Mouse (Mus musculus): Measurements from ENCODE around the gene Rnase4. TPM values are rescaled to one million over a fixed set of nuclear protein-coding genes. Genes with fewer than 3 reads are reported as not detected.

The Rnase4 gene
- polyA plus RNA-seq, 1 experiment from 2014 or later, result 10.0 TPM

DNA sequence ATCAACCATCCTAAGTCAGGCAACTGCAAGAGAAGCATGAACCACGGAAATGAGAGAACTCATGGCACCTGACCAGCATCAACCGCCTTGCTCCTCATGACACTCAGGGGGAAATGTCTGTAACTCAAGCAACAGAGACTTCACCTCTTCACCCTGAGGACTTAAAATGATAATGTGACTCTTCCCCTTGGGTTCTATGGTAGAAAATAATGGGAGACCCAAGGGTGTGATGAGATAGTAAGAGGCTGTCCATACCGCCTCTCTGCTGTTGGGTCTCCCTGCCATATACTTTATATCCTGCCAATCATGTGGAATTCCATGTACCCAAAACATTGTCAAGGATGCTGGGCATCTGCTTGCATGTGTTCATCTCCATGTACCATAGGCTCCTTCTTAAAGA is 16.5 kb upstream of the Rnase4 start, which contains the start of gene Olfr750:
Gene Olfr750, minus strand, starts transcription at position 101 of the 400 bp plus-strand sequence.
- Histone ChIP-seq H3K36me3 (no peaks in the 10 kb centered on the region), H3K27ac (replicated peaks) (no peak within 1 kb of the TSS), H3K27me3 (no peaks in the 10 kb centered on the region), H3K9ac (replicated peaks) (no peak within 1 kb of the TSS), H3K4me2 (replicated peaks) (no peak within 1 kb of the TSS), H3K9me3 (no peaks in the 10 kb centered on the region), H3K4me1 (no peaks in the 10 kb centered on the region), H3K4me3 (no peak within 1 kb of the TSS)
- 89% methylated on average over 3 of the region's 3 CpGs for WGBS
- ATAC-seq (replicated peaks), result no peak

DNA sequence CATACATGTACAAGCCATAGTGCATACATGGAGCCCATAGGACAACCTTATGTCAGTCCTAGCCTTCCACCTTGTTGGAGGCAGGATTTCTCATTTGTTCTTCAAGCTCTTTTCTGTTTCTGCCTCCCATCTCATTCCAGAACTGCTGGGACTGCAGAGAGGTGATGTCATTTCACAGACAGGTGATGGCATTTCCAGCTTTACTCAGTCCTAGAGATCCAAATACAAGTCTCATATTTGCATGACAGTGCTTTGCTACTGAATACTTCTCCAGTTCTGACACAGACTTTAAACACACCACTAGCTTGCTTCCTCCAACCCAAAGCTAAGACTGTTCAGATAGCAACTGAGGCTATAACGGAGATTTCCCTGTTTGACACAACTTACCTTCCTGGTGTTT is 11.7 kb upstream of the Rnase4 start:
- H3K36me3 ChIP-seq, result no peaks in the 10 kb centered on the region
- H3K4me2 ChIP-seq (replicated peaks), result no peak overlapping the region
- H3K27ac ChIP-seq (replicated peaks), result no peak overlapping the region
- no peak overlapping the region for H3K4me3 ChIP-seq
- H3K27me3 ChIP-seq, result peaks cover 7% of the 10 kb centered on the region; the same call in 1 of the 2 replicates
- no peaks in the 10 kb centered on the region for H3K9me3 ChIP-seq
- no peak overlapping the region for H3K9ac ChIP-seq (replicated peaks)
- 91% methylated on average over 1 of the region's 1 CpGs for WGBS
- ATAC-seq (replicated peaks), result no peak
- peaks cover 15% of the 10 kb centered on the region for H3K4me1 ChIP-seq

DNA sequence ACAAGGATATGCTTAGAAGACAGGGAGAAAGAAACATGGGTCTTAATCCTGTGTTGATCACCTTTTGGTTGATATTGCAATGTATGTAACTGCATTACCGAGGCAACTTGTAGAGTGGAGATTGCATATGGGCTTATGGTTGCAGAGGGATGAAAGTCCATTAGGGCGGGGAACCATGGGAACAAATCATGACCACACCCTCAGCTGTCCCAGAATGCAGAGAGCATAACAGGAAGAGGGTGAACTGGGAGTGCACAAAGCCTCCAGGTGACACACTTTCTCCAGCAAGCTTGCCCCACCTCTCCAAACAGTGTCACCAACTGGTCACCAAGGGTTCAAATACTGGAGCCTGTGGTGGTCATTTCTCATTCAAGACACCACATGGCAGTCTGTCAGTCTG is 9.8 kb upstream of the Rnase4 start:
- ATAC-seq (replicated peaks), result no peak
- no peaks in the 10 kb centered on the region for H3K36me3 ChIP-seq
- H3K4me1 ChIP-seq, result peaks cover 15% of the 10 kb centered on the region
- H3K4me3 ChIP-seq, result no peak overlapping the region
- no peak overlapping the region for H3K9ac ChIP-seq (replicated peaks)
- 84% methylated on average over 2 of the region's 2 CpGs for WGBS
- H3K4me2 ChIP-seq (replicated peaks), result no peak overlapping the region
- no peak overlapping the region for H3K27ac ChIP-seq (replicated peaks)
- H3K9me3 ChIP-seq, result no peaks in the 10 kb centered on the region
- peaks cover 7% of the 10 kb centered on the region; the same call in 1 of the 2 replicates for H3K27me3 ChIP-seq

GRCm38 (mm10) chr14:51082599-51083581 is 8.0 kb upstream of the Rnase4 start:
- Histone ChIP-seq H3K9me3 (no peaks in the 10 kb centered on the region), H3K27ac (replicated peaks) (no peak overlapping the region), H3K4me1 (peaks cover 15% of the 10 kb centered on the region), H3K9ac (replicated peaks) (peak overlapping the region; percentile 5), H3K27me3 (peaks cover 7% of the 10 kb centered on the region; the same call in 1 of the 2 replicates), H3K36me3 (no peaks in the 10 kb centered on the region), H3K4me2 (replicated peaks) (peak overlapping the region; percentile 59), H3K4me3 (peak overlapping the region; percentile 43)
- 3% methylated on average over 40 of the region's 40 CpGs for WGBS
- peak; percentile 72 for ATAC-seq (replicated peaks)

DNA sequence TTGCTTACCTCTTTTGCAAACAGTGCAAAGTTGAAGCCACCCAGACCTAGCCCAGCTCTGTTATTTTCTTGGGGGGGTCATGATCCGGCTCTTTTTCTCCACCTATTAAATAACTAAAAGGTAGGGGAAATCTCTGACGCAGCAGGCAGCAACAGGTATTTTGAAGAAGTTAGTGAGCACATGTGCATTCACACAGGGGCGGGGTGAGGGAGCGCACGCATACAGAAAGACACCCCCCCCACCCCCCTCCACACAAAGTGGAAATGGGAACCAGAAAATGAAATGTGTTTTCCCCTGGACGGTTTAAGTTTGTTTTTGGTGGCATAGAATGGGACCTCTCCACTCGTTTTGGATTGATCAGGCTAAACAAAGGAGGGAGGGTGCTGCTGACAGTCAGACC is 7.1 kb upstream of the Rnase4 start:
- Histone ChIP-seq H3K36me3 (no peaks in the 10 kb centered on the region), H3K4me1 (peaks cover 23% of the 10 kb centered on the region), H3K9me3 (no peaks in the 10 kb centered on the region), H3K27me3 (peaks cover 7% of the 10 kb centered on the region; the same call in 1 of the 2 replicates), H3K4me3 (peak overlapping the region; percentile 43), H3K9ac (replicated peaks) (0 out of 2 replicates have a peak overlapping the region, but pooled peaks have one; percentile 5), H3K4me2 (replicated peaks) (peak overlapping the region; percentile 59), H3K27ac (replicated peaks) (no peak overlapping the region)
- WGBS, result 8% methylated on average over 7 of the region's 7 CpGs
- ATAC-seq (replicated peaks), result no peak

DNA sequence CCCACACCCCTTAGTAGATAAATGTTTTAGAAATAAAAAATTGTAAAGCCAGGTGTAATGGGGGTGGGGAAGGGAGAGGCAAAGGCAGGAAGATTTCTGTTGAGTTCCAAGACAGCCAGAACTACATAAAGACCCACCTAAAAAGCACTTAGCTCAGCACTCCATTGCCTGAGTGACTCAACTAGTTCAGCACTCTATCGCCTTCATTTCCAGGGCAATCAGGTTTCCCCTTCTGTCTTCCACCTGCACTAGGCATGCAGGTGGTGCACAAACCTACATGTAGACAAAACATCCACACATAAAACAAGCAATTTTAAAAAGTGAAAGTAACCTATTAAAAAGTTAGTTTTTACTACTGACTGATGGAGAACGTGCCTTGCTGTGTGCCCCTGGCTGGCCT is 5.8 kb upstream of the Rnase4 start:
- peaks cover 7% of the 10 kb centered on the region; the same call in 1 of the 2 replicates for H3K27me3 ChIP-seq
- no peak for ATAC-seq (replicated peaks)
- 84% methylated on average over 2 of the region's 2 CpGs for WGBS
- peaks cover 25% of the 10 kb centered on the region for H3K4me1 ChIP-seq
- H3K36me3 ChIP-seq, result no peaks in the 10 kb centered on the region
- H3K4me3 ChIP-seq, result no peak overlapping the region
- no peak overlapping the region for H3K9ac ChIP-seq (replicated peaks)
- H3K27ac ChIP-seq (replicated peaks), result no peak overlapping the region
- no peaks in the 10 kb centered on the region for H3K9me3 ChIP-seq
- H3K4me2 ChIP-seq (replicated peaks), result no peak overlapping the region

DNA sequence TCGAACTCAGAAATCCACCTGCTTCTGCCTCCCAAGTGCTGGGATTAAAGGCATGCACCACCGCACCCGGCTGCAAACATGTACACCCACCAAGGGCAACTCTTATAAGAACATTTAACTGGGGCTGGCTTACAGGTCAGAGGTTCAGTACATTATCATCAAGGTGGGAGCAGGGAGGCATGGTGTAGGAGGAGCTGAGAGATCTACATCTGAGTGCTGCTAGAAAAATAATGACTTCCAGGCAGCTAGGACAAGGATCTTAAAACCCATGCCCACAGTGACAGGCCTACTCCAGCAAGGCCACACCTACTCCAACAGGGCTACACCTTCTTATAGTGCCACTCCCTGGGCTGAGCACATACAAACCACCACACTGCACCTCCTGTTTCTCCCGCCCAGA is 5.0 kb upstream of the Rnase4 start:
- H3K36me3 ChIP-seq, result no peaks in the 10 kb centered on the region
- H3K27me3 ChIP-seq, result peaks cover 7% of the 10 kb centered on the region; the same call in 1 of the 2 replicates
- 74% methylated on average over 4 of the region's 4 CpGs for WGBS
- no peak overlapping the region for H3K9ac ChIP-seq (replicated peaks)
- no peak overlapping the region for H3K27ac ChIP-seq (replicated peaks)
- no peak for ATAC-seq (replicated peaks)
- H3K4me1 ChIP-seq, result peaks cover 26% of the 10 kb centered on the region
- no peak overlapping the region for H3K4me3 ChIP-seq
- H3K4me2 ChIP-seq (replicated peaks), result no peak overlapping the region
- no peaks in the 10 kb centered on the region for H3K9me3 ChIP-seq

GRCm38 (mm10) chr14:51087762-51088161 is 3.1 kb upstream of the Rnase4 start:
- ATAC-seq (replicated peaks), result no peak
- Histone ChIP-seq H3K27ac (replicated peaks) (no peak overlapping the region), H3K9ac (replicated peaks) (peak overlapping the region; percentile 43; the same call in 1 of the 2 replicates)

GRCm38 (mm10) chr14:51088166-51088969 is 2.5 kb upstream of the Rnase4 start:
- Histone ChIP-seq H3K36me3 (no peaks in the 10 kb centered on the region), H3K9me3 (no peaks in the 10 kb centered on the region), H3K9ac (replicated peaks) (peak overlapping the region; percentile 47), H3K4me2 (replicated peaks) (peak overlapping the region; percentile 79), H3K4me3 (peak overlapping the region; percentile 72), H3K27me3 (peaks cover 4% of the 10 kb centered on the region; the same call in 1 of the 2 replicates), H3K4me1 (peaks cover 24% of the 10 kb centered on the region), H3K27ac (replicated peaks) (peak overlapping the region; percentile 77)
- peak; percentile 23 for ATAC-seq (replicated peaks)
- WGBS, result under 1% methylated on average over 23 of the region's 23 CpGs

More at GRCm38 (mm10) chr14:51087762-51088161, 3.1 kb upstream of the Rnase4 start:
- Histone ChIP-seq H3K36me3 (no peaks in the 10 kb centered on the region), H3K4me3 (peak overlapping the region; percentile 72), H3K9me3 (no peaks in the 10 kb centered on the region), H3K27me3 (peaks cover 7% of the 10 kb centered on the region; the same call in 1 of the 2 replicates), H3K4me2 (replicated peaks) (peak overlapping the region; percentile 79), H3K4me1 (peaks cover 30% of the 10 kb centered on the region)
- WGBS, result 8% methylated on average over 9 of the region's 9 CpGs

GRCm38 (mm10) chr14:51088970-51089673 is 1.8 kb upstream of the Rnase4 start:
- H3K9ac ChIP-seq (replicated peaks), result peak overlapping the region; percentile 52
- no peaks in the 10 kb centered on the region; the same call in 1 of the 2 replicates for H3K27me3 ChIP-seq
- H3K4me1 ChIP-seq, result peaks cover 19% of the 10 kb centered on the region
- H3K9me3 ChIP-seq, result no peaks in the 10 kb centered on the region
- peak overlapping the region; percentile 72 for H3K4me3 ChIP-seq
- peak; percentile 95 for ATAC-seq (replicated peaks)
- under 1% methylated on average over 34 of the region's 34 CpGs for WGBS
- peak overlapping the region; percentile 79 for H3K4me2 ChIP-seq (replicated peaks)
- no peaks in the 10 kb centered on the region for H3K36me3 ChIP-seq
- peak overlapping the region; percentile 77 for H3K27ac ChIP-seq (replicated peaks)

GRCm38 (mm10) chr14:51089674-51090076 is 1.2 kb upstream of the Rnase4 start:
- Histone ChIP-seq H3K36me3 (no peaks in the 10 kb centered on the region), H3K27me3 (no peaks in the 10 kb centered on the region; the same call in 1 of the 2 replicates), H3K9me3 (no peaks in the 10 kb centered on the region), H3K4me1 (peaks cover 19% of the 10 kb centered on the region), H3K4me3 (peak overlapping the region; percentile 72), H3K4me2 (replicated peaks) (peak overlapping the region; percentile 79), H3K27ac (replicated peaks) (peak overlapping the region; percentile 77), H3K9ac (replicated peaks) (peak overlapping the region; percentile 52)
- WGBS, result 0% methylated on average over 15 of the region's 15 CpGs
- no peak for ATAC-seq (replicated peaks)

All from forebrain, embryonic 15.5 days (tissue).